9 mouse cellular contexts compared by ENCODE assay signal in genomic region chr13:111869771-111870437, GRCm38 (mm10).
DNase-seq lines count a peak whose midpoint lies in the region; ATAC-seq lines count a peak whose summit lies in the region.
"Had no signal": no experiment of that assay in that cellular context is flagged by ENCODE, and none has a peak within 500 bp of the region (broad histone marks: within the 10 kb centered on the region; RNA-seq: fewer than 3 reads in every experiment).

No protein-coding gene starts in this region.

- ATAC-seq in common myeloid progenitor, adult 5-6 weeks (replicated peaks; ENCODE audit: low read depth, poor library complexity, severe bottlenecking), result peak; percentile 46
- peak; percentile 53 for ATAC-seq in midbrain, embryonic 15.5 days (replicated peaks)
- ATAC-seq in intestine, embryonic 16.5 days, result no peak

- peak; percentile 67 for DNase-seq in heart, embryonic 10.5 days (ENCODE audit: low spot score)
- DNase-seq in heart, postnatal 25 days (ENCODE audit: low spot score), result no peak
- DNase-seq in layer of hippocampus, postnatal 10 days (ENCODE audit: low spot score in 2 of 2), result peak; percentile 16 to 23
- DNase-seq in adrenal gland, postnatal 25 days, result no peak
- DNase-seq in gastrocnemius, postnatal 10 days, result no peak

- H3K4me3 ChIP-seq in heart, embryonic 10.5 days, result peak overlapping the region; percentile 36
- no peak overlapping the region for H3K4me3 ChIP-seq in midbrain, embryonic 15.5 days
- no peak overlapping the region for H3K4me3 ChIP-seq in intestine, embryonic 16.5 days (ENCODE audit: low read length)
- H3K4me3 ChIP-seq: embryonic facial prominence, embryonic 13.5 days had no signal

- H3K4me1 ChIP-seq in heart, embryonic 10.5 days, result peaks cover 42% of the 10 kb centered on the region
- H3K4me1 ChIP-seq in midbrain, embryonic 15.5 days, result peaks cover 20% of the 10 kb centered on the region
- H3K4me1 ChIP-seq in intestine, embryonic 16.5 days (ENCODE audit: control insufficient read depth, insufficient read depth, low read length), result 0 out of 2 replicates have a peak, but pooled peaks cover 7% of the 10 kb centered on the region

- no peak overlapping the region for H3K9ac ChIP-seq in midbrain, embryonic 15.5 days
- H3K9ac ChIP-seq in intestine, embryonic 16.5 days (ENCODE audit: low read depth, low read length), result no peak overlapping the region
- H3K9ac ChIP-seq: embryonic facial prominence, embryonic 13.5 days had no signal

- whole genome bisulfite sequencing in heart, embryonic 10.5 days, result 13% methylated on average over 17 of the region's 17 CpGs
- 40% methylated on average over 17 of the region's 17 CpGs for WGBS in midbrain, embryonic 15.5 days
- WGBS in intestine, embryonic 16.5 days, result 47% methylated on average over 17 of the region's 17 CpGs

- H3K36me3 ChIP-seq in heart, embryonic 10.5 days, result no peaks in the 10 kb centered on the region
- H3K36me3 ChIP-seq in midbrain, embryonic 15.5 days (replicated peaks), result no peaks in the 10 kb centered on the region
- H3K36me3 ChIP-seq in intestine, embryonic 16.5 days (ENCODE audit: control insufficient read depth, insufficient read depth, low read length), result no peaks in the 10 kb centered on the region
- H3K36me3 ChIP-seq: embryonic facial prominence, embryonic 13.5 days had no signal

- peak overlapping the region; percentile 62 for H3K27ac ChIP-seq in heart, embryonic 10.5 days
- H3K27ac ChIP-seq in midbrain, embryonic 15.5 days, result peak overlapping the region; percentile 22
- no peak overlapping the region for H3K27ac ChIP-seq in intestine, embryonic 16.5 days (ENCODE audit: low read length)
- H3K27ac ChIP-seq: embryonic facial prominence, embryonic 13.5 days had no signal

- H3K4me2 ChIP-seq in midbrain, embryonic 15.5 days, result no peak overlapping the region
- no peak overlapping the region for H3K4me2 ChIP-seq in intestine, embryonic 16.5 days (ENCODE audit: low read depth, low read length)
- H3K4me2 ChIP-seq: embryonic facial prominence, embryonic 13.5 days had no signal

- no peaks in the 10 kb centered on the region for H3K27me3 ChIP-seq in heart, embryonic 10.5 days (ENCODE audit: insufficient read depth, poor library complexity, severe bottlenecking)
- H3K27me3 ChIP-seq in midbrain, embryonic 15.5 days (replicated peaks), result no peaks in the 10 kb centered on the region
- H3K27me3 ChIP-seq in intestine, embryonic 16.5 days (replicated peaks; ENCODE audit: control insufficient read depth, insufficient read depth, low read length), result no peaks in the 10 kb centered on the region
- H3K27me3 ChIP-seq: embryonic facial prominence, embryonic 13.5 days had no signal

- no peaks in the 10 kb centered on the region for H3K9me3 ChIP-seq in heart, embryonic 10.5 days
- no peaks in the 10 kb centered on the region for H3K9me3 ChIP-seq in midbrain, embryonic 15.5 days
- H3K9me3 ChIP-seq in intestine, embryonic 16.5 days (ENCODE audit: control insufficient read depth, low read length), result no peaks in the 10 kb centered on the region
- H3K9me3 ChIP-seq: embryonic facial prominence, embryonic 13.5 days had no signal

- intact Hi-C loops in heart, postnatal 25 days (cut with DNase I), result loop anchor here (5.0 kb wide), 1 partner anchor 63 kb away; the partner anchor contains the start of gene Map3k1

Comparison
In these comparisons a context has a peak if more than half of its experiments do, and no peak if none do; other contexts are left out.
1. DNase-seq: peak in heart, embryonic 10.5 days (single experiment) and layer of hippocampus, postnatal 10 days (2 of 2); none in heart, postnatal 25 days (single experiment), adrenal gland, postnatal 25 days (single experiment) and gastrocnemius, postnatal 10 days (single experiment).